Mouse (Mus musculus): ENCODE data around the gene Tbc1d10a. TPM values are rescaled to one million over a fixed set of nuclear protein-coding genes. Genes with fewer than 3 reads are reported as not detected.

The Tbc1d10a gene
- 23.1 and 23.3 TPM in 2 replicates for polyA plus RNA-seq (2015; fragmentation: Nextera tagmentation; extraction: Ambion mirVana)

GRCm38 (mm10) chr11:4186486-4187317 is at the start of gene Tbc1d10a:
Tbc1d10a (plus strand) TSS chr11:4186789.

DNA sequence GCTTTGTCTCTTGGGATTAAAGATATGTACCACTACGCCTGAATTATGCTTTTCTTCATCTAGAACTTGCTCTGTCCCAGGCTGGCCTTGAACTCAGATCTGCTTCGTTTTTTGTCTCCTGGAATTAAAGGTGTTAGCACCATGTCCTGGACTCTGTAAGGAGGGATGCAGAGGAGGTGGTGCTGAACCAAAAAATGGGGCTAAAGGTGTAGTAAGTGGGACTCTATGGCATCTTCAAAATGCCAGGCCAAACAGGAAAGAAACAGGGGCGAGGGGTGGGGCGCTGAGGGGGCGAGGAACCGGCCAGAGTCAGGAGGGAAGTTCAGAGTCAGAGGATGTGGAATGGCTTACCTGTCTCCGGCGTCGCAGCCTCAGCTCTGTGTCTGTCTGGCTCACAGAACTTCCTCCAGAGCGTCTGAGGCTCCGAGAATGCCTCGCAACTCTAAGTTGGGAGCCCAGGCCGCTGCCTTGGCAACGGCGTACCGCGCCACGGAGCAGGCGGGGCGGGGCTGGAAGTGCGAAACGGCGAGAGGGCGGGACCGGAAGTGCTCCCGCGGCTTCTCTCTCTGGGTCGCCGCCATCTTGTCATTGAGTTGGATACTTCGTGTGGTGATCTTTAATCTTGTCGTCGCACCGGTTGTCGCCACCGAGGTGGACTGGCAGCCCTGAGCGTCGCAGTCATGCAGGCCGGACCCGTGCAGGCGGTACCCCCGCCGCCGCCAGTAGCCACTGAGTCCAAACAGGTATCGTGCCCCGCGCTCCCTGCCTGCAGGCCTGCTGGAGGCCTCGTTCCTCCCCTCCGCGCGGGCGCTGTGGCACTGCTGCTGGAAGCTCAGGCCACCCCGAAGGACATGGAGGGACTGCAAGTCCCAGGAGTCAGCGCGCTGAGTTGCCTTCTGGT is 26.5 kb upstream of the Tbc1d10a start, which contains the start of the genes Ccdc157 and Sf3a1:
Ccdc157 (minus strand) TSS at position 486 of the 901 bp plus-strand sequence.
Sf3a1 (plus strand) TSS at position 543 of the 901 bp plus-strand sequence.

DNA sequence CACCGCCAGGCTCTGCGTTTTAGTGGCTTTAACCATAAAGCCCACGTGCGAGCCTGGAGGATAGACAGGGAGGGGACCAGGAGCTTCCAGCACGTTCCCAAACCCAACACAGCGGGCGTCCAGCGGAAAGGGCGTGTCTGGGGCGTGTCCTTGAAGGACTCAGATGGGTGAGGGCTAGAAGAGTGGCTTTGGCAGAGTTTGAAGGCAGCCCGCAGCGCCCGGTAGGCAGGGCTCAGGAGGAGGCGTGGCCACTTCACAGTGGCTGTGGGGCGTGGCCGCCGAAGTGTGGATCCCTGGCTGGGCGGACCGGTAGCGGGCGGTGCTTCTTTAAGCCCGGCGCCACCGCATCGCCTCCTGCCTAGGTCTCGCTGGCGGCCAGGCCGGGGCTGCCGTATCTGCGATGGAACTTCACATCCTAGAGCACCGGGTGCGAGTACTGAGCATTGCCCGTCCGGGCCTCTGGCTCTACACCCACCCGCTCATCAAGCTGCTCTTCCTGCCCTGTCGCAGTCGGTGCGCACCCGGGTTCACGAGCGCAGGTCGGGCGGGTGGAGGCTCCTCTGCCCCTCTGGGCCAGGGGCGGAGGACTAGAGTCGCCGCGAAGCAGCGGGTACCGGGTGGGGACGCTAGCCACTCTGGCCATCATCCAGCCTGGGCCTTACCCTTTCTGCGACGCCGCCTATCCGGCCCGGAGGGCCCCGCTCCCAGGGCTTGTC is 31.5 kb downstream of the Tbc1d10a start, which contains the start of gene Castor1:
Castor1 (plus strand) TSS at position 312 of the 716 bp plus-strand sequence.

GRCm38 (mm10) chr11:4235665-4236545 is 49.3 kb downstream of the Tbc1d10a start, which contains the start of gene Osm:
Osm (plus strand) TSS chr11:4236420.

DNA sequence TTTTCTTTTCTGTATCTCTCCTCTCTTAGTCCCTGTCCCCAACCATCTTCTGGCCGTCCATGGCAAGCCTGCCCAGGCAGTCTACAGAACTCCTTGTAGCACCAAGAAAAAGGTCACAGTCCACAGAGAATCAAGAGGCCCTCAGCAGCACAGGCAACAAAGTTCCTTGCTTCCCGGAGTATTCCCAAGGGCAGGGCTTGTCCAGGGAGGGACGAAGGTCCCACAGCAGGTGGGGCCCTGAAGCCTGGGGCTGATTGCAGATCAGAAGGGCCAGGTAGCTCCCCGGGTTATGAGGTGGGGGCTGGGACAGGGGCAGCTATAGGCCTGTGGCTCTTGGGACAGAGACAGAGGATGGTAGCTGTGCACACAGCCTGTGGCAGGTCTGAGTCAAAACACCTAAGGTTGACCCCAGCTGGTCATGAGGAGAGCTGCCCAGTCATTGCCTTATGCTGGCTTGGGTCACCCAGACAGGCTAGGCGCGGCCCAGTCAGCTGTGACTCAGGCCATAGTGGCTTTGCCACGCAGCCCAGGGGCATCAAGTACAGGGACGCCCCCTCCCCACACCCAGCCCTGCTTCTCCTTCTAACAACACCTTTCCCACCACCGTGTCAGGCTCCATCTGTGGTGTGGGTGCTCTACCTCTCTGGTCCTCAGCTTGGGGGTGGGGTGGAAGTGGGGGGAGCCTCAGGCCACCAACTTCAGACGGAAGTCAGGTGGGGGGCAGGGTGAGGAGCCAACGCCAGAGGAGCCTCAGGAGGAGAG is 70.4 kb downstream of the Tbc1d10a start, which contains the start of gene Lif:
Lif (plus strand) TSS at position 712 of the 762 bp plus-strand sequence.

Small RNA genes lying within 50 kb of the gene (microRNA-seq; reads per million reads assigned to microRNA genes)
- gene Mir3060 (ENCODE audit: borderline replicate concordance, insufficient number of aligned reads), result 5.3 reads per million, percentile 7 among the genes with 10 or more reads in this experiment

Other genes starting within 250 kb of the Tbc1d10a start
- 44.4 and 61.7 TPM in 2 replicates for gene Pes1, start 222.8 kb upstream of the Tbc1d10a start, polyA plus RNA-seq (2015; fragmentation: Nextera tagmentation; extraction: Ambion mirVana)
- 0.11 TPM in 2 replicates for gene 4930556J24Rik, start 210.0 kb upstream of the Tbc1d10a start, polyA plus RNA-seq (2015; fragmentation: Nextera tagmentation; extraction: Ambion mirVana)
- 2.8 TPM in 2 replicates for gene Gal3st1, start 203.2 kb upstream of the Tbc1d10a start, polyA plus RNA-seq (2015; fragmentation: Nextera tagmentation; extraction: Ambion mirVana)
- 0.46 and 0.57 TPM in 2 replicates for gene Sec14l4, start 155.3 kb upstream of the Tbc1d10a start, polyA plus RNA-seq (2015; fragmentation: Nextera tagmentation; extraction: Ambion mirVana)
- gene Sec14l3, start 121.9 kb upstream of the Tbc1d10a start, polyA plus RNA-seq (2015; fragmentation: Nextera tagmentation; extraction: Ambion mirVana), result 0.72 and 1.3 TPM in 2 replicates
- gene Mtfp1, start 91.3 kb upstream of the Tbc1d10a start, polyA plus RNA-seq (2015; fragmentation: Nextera tagmentation; extraction: Ambion mirVana), result 9.5 and 17.3 TPM in 2 replicates
- 2.3 and 3.0 TPM in 2 replicates for gene Sec14l2, start 63.4 kb upstream of the Tbc1d10a start, polyA plus RNA-seq (2015; fragmentation: Nextera tagmentation; extraction: Ambion mirVana)
- 33.5 and 36.5 TPM in 2 replicates for gene Rnf215, start 51.6 kb upstream of the Tbc1d10a start, polyA plus RNA-seq (2015; fragmentation: Nextera tagmentation; extraction: Ambion mirVana)
- gene Ccdc157, start 26.5 kb upstream of the Tbc1d10a start, polyA plus RNA-seq (2015; fragmentation: Nextera tagmentation; extraction: Ambion mirVana), result 4.4 and 5.4 TPM in 2 replicates
- 19.8 and 21.3 TPM in 2 replicates for gene Sf3a1, start 26.4 kb upstream of the Tbc1d10a start, polyA plus RNA-seq (2015; fragmentation: Nextera tagmentation; extraction: Ambion mirVana)
- gene Castor1, start 31.4 kb downstream of the Tbc1d10a start, polyA plus RNA-seq (2015; fragmentation: Nextera tagmentation; extraction: Ambion mirVana), result 12.2 and 14.9 TPM in 2 replicates
- gene Osm, start 49.6 kb downstream of the Tbc1d10a start, polyA plus RNA-seq (2015; fragmentation: Nextera tagmentation; extraction: Ambion mirVana), result 0.32 and 0.49 TPM in 2 replicates
- 0.20 and 0.22 TPM in 2 replicates for gene Lif, start 70.8 kb downstream of the Tbc1d10a start, polyA plus RNA-seq (2015; fragmentation: Nextera tagmentation; extraction: Ambion mirVana)